Mouse (Mus musculus) embryonic facial prominence, embryonic 10.5 days (tissue): ENCODE results near the gene Slc2a5. TPM values are rescaled to one million over a fixed set of nuclear protein-coding genes. Genes with fewer than 3 reads are reported as not detected.

ENCODE experiments used
- DNase-seq: peaks from one replicate; pipeline ENCODE4 v3.0.0-alpha.2; 2017; ENCODE audit warnings: low spot score
- H3K27ac ChIP-seq: fragments of 300-500 bp; sonication (generic); replicated peaks from 2 replicates; pipeline ENCODE4 v1.5.1; 2016; ENCODE audit warnings: mild to moderate bottlenecking
- H3K27me3 ChIP-seq: fragments of 300-500 bp; sonication (generic); replicated peaks from 2 replicates; pipeline ENCODE4 v1.6.1; 2016; ENCODE audit warnings: low read depth, mild to moderate bottlenecking; ENCODE audit not compliant: poor library complexity, severe bottlenecking
- H3K36me3 ChIP-seq: fragments of 300-500 bp; sonication (generic); replicated peaks from 2 replicates; pipeline ENCODE4 v1.6.1; 2016; ENCODE audit warnings: mild to moderate bottlenecking, moderate library complexity
- H3K4me1 ChIP-seq: fragments of 300-500 bp; sonication (generic); 2 replicates; pipeline ENCODE4 v1.6.1; 2016
- H3K4me3 ChIP-seq: fragments of 300-500 bp; sonication (generic); 2 replicates; pipeline ENCODE4 v1.5.1; 2016; ENCODE audit warnings: mild to moderate bottlenecking, moderate library complexity
- H3K9me3 ChIP-seq: fragments of 300-500 bp; sonication (generic); 2 replicates; pipeline ENCODE4 v1.6.1; 2016; ENCODE audit warnings: mild to moderate bottlenecking
- WGBS: fragments of 180-500 bp; shearing (Covaris S2); methylation state at CpG from one replicate; pipeline ENCODE4 v1.1.7; 2016; 5-methylcytosine and 5-hydroxymethylcytosine counted together
- polyA plus RNA-seq: library from polyadenylated mRNA; unstranded; fragments of >200 nt; fragmentation: Nextera tagmentation; extraction: Ambion mirVana; gene quantifications from 2 replicates; pipeline ENCODE4 v1.2.1, GENCODE M21; 2016

Gene Slc2a5
- polyA plus RNA-seq, 1 experiment from 2014 or later = 1.4 TPM

DNA sequence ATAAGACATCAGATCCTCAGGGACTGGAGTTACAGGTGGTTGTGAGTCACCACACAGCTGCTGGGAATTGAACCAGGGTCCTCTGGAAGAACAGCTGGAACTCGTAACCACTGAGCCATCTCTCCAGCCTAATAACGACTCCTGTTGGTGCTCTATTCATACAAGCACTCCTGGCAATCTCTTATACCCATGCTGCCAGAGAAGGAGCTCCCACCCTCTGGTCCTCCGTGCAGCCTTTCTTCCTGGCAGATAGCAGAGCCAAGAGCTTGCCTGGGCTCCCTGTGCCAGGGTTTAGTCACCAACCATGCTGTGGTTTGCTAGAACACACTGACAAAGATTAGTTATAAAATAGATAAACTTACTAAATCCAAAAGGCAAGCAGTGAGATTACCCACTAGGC lies 9.4 kb upstream of the Slc2a5 start:
- Histone ChIP-seq H3K9me3 (no peaks in the 10 kb centered on the region), H3K27ac (no peak overlapping the region), H3K27me3 (no peaks in the 10 kb centered on the region), H3K36me3 (no peaks in the 10 kb centered on the region), H3K4me3 (no peak overlapping the region), H3K4me1 (peaks cover 15% of the 10 kb centered on the region)
- WGBS = 69% methylated on average over 3 of the region's 3 CpGs
- no peak for DNase-seq

DNA sequence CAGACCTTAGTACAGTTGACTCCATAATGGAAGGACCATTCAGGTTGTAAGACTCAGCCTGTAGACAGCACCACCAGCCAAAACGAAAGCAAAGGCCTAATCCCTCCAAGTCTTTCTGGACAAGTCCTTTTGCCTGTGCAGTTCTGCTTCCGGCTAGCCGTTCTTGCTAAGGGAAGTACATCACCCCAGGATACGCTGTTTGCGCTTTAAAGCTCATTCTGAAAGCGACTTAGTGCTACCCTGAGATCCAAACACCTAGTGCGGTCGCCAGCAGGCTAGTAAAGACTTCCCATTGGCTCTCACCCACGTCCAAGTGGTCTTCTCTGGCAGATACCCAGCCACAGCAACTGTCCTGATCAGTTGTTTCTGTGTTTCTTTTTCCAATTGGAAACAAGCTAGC lies 8.7 kb upstream of the Slc2a5 start:
- no peak for DNase-seq
- Histone ChIP-seq H3K27me3 (no peaks in the 10 kb centered on the region), H3K9me3 (no peaks in the 10 kb centered on the region), H3K4me3 (no peak overlapping the region), H3K27ac (no peak overlapping the region), H3K4me1 (peaks cover 15% of the 10 kb centered on the region), H3K36me3 (no peaks in the 10 kb centered on the region)
- 72% methylated on average over 9 of the region's 9 CpGs for WGBS

DNA sequence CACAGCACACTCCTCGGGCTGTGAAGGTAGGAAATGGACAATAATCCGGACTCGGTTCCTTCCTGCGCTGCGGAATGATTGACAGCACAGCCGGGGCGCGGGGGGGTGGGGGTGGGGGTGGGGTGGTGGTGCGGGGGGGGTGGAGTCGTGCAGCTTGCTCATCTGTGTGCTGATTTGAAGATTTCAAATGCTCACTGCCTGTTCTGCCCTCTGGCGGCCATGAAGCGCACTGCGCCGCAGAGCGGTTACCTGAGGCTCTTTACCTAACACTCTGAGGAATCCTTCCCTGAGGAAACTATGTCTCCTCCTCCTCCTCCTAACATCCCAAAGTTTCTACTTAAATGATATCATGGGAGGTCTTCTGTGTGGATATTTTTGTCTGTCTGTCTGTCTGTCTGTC lies 6.2 kb upstream of the Slc2a5 start:
- DNase-seq = peak; percentile 74
- 0 out of 2 replicates have a peak overlapping the region, but pooled peaks have one; percentile 41 for H3K27ac ChIP-seq
- WGBS = 8% methylated on average over 15 of the region's 15 CpGs

DNA sequence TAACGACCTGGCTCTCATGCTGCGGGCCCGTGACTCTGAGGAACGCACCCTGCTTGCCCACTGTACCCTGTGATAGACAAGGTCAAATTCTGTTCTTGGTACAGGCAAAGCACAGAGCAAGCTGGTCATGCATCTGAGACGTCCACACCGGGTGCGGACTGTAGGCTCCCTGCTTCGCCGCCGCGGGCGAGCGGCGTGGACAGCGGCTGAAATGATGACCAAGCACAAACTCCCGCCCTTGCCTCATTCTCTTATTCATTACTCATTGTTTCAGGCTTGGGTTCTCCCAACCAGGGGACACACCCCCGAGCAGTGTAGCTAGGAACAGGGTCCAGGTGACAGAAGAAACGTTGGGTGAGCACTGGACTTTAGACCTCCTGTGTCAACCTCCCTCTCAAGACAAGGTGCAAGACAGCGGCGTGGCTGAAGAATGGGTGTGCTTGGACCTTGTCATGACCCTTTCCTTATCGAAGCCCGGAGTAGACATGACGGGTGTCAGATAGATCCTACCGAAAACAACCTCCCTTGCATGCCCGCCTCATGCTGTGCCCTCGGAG lies 4.5 kb upstream of the Slc2a5 start:
- no peaks in the 10 kb centered on the region for H3K9me3 ChIP-seq
- peaks cover 15% of the 10 kb centered on the region for H3K4me1 ChIP-seq
- no peaks in the 10 kb centered on the region for H3K36me3 ChIP-seq
- WGBS = 90% methylated on average over 26 of the region's 26 CpGs
- H3K27me3 ChIP-seq = no peaks in the 10 kb centered on the region; the same call in 1 of the 2 replicates
- H3K4me3 ChIP-seq = no peak overlapping the region
- DNase-seq = no peak
- no peak overlapping the region for H3K27ac ChIP-seq

More for the DNA sequence above, 6.2 kb upstream of the Slc2a5 start:
- H3K27me3 ChIP-seq = no peaks in the 10 kb centered on the region
- no peaks in the 10 kb centered on the region for H3K36me3 ChIP-seq
- peaks cover 5% of the 10 kb centered on the region for H3K4me1 ChIP-seq
- peak overlapping the region; percentile 33 for H3K4me3 ChIP-seq
- no peaks in the 10 kb centered on the region for H3K9me3 ChIP-seq

DNA sequence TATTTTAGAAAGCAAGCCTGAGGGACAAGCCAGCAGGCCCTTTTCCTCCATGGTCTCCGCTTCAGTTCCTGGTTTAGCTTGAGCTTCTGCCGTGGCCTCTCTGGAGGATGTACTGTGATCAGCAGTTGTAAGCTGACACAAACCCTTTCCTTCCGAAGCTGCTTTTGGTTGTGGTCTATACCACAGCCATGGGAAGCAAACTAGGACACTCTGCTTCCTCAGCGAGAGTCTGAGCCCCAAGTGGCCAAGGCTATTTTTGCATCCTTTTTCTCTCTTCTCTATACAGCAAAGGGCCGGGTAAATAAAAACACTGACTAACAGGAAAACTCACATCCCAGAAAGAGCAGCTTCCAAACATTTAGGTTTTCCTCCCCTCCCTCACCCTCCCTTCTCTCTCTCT lies 1.8 kb upstream of the Slc2a5 start:
- Histone ChIP-seq H3K4me3 (no peak overlapping the region), H3K9me3 (no peaks in the 10 kb centered on the region), H3K27ac (no peak overlapping the region), H3K4me1 (peaks cover 30% of the 10 kb centered on the region), H3K27me3 (peaks cover 3% of the 10 kb centered on the region; the same call in 1 of the 2 replicates), H3K36me3 (no peaks in the 10 kb centered on the region)
- WGBS = 47% methylated on average over 5 of the region's 5 CpGs
- no peak for DNase-seq

DNA sequence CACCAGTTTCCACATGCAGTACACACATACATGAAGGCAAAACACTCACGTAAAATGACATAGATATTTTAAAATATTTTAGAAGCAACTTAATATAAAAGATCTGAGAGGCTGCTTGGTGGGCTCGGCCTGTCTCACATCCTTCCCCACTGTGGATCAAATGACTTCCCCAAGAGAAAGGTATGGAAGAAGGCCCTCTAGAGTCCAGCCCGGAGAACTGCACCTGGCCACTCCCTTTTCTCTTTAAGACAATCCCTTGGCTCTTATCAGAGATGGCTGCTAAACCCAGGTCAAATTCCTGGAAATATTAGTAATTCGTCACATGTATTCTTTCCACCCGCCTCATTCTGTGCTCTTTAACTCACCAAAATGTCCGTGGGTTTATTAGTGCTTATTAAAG lies 920 bp upstream of the Slc2a5 start:
- Histone ChIP-seq H3K4me3 (no peak overlapping the region), H3K36me3 (no peaks in the 10 kb centered on the region), H3K27ac (no peak overlapping the region), H3K4me1 (peaks cover 28% of the 10 kb centered on the region), H3K27me3 (peaks cover 3% of the 10 kb centered on the region; the same call in 1 of the 2 replicates), H3K9me3 (no peaks in the 10 kb centered on the region)
- DNase-seq = no peak
- 65% methylated on average over 6 of the region's 6 CpGs for WGBS

DNA sequence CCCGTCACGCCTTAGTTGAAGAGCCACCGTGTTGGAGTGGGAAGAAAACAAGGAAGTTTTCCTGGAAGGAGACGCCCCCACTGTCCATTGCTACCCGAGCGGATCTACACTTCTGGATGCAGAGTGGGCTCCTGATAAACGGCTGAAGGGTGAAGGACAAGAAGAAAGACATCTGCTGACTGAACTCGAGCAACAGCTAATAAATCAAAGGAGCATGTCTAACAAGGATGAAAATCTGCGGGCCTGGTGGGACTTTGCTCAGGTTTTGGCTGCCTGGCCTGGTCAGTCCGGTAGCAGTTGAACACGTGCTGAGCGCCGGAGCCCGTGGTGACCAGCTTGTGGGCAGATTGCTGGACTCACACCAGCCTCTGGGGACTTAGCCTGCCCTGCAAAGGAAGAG lies 557 bp downstream of the Slc2a5 start:
- 67% methylated on average over 14 of the region's 14 CpGs for WGBS
- Histone ChIP-seq H3K4me3 (peak overlapping the region; percentile 42), H3K27ac (peak overlapping the region; percentile 52; the same call in 1 of the 2 replicates), H3K4me1 (peaks cover 28% of the 10 kb centered on the region), H3K27me3 (peaks cover 3% of the 10 kb centered on the region), H3K9me3 (no peaks in the 10 kb centered on the region), H3K36me3 (no peaks in the 10 kb centered on the region)
- no peak for DNase-seq

DNA sequence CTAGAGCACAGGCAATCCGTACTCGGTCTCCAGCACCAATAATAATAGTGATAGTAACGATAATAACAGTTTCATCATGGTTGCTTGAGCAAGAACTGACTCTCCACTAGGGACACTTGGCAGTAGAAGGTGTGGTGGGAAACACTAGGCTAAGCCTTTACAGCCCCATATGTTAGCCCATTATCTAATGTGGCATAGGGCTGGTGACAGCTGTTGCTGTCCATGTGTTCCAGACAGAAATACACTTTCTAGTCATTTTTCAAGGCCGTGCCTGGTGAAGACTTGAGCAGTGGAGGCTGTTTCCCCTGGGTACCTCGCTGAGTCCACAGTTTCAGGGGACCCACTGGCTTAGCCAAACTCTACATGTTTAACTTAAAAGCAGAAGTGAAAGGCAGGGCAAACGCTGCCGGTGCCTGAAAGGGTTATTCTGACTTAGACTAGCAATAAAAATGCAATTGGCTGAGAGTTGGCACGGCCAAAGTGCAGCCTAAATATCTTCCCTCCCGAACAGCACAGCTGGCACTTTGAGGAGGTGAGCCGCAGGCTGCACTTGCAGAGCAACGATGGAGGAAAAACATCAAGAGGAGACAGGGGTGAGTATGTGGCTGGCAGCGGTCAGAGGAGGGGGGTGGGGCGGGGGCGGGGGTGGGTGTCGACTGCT lies 1.2 kb downstream of the Slc2a5 start:
- DNase-seq = no peak
- 60% methylated on average over 15 of the region's 15 CpGs for WGBS
- H3K27me3 ChIP-seq = peaks cover 3% of the 10 kb centered on the region
- H3K36me3 ChIP-seq = no peaks in the 10 kb centered on the region
- H3K27ac ChIP-seq = no peak overlapping the region
- H3K4me1 ChIP-seq = peaks cover 28% of the 10 kb centered on the region
- no peak overlapping the region for H3K4me3 ChIP-seq
- H3K9me3 ChIP-seq = no peaks in the 10 kb centered on the region

DNA sequence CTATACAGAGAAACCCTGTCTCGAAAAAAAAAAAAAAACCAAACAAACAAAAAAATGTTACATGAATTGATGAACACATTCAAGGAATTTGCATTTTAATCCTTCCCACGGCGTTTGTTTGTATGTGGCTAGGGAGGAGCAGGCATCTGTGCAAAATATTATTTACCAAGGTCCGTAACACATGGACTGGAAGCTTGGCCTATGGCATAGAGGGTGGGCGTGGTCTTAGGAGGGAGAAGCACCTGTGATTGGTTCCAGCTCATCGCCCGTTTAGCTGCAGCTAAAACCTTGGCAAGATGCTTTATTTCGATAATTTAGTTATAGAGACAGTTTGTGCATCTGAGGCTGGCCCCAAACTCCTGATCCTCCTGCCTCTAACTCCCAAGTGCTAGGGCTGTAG lies 2.3 kb downstream of the Slc2a5 start:
- Histone ChIP-seq H3K4me3 (no peak overlapping the region), H3K27me3 (peaks cover 3% of the 10 kb centered on the region), H3K27ac (no peak overlapping the region), H3K36me3 (no peaks in the 10 kb centered on the region), H3K4me1 (peaks cover 28% of the 10 kb centered on the region), H3K9me3 (no peaks in the 10 kb centered on the region)
- WGBS = 76% methylated on average over 8 of the region's 8 CpGs
- no peak for DNase-seq

DNA sequence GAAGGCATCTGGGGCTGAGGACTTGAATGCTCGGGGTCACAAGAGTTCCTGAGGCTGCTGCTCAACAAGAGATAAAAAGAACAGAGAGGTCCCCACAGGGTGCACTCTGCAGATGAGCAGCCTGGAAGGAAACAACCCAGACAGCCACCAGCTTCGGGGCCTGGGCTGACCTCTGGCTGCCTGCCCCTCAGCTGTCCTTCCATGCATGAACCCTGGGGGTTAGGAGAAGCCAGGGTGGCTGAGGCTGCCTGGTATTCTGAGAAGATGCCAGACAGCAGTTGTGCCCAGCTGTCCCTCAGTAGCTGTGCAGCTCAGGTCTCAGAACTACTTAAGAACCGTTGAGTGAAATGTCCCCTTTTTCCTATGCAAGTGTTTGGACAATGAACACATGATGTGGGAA lies 3.4 kb downstream of the Slc2a5 start:
- no peak overlapping the region for H3K4me3 ChIP-seq
- no peak for DNase-seq
- peaks cover 3% of the 10 kb centered on the region for H3K27me3 ChIP-seq
- H3K9me3 ChIP-seq = no peaks in the 10 kb centered on the region
- no peak overlapping the region for H3K27ac ChIP-seq
- H3K4me1 ChIP-seq = peaks cover 28% of the 10 kb centered on the region
- 65% methylated on average over 3 of the region's 3 CpGs for WGBS
- H3K36me3 ChIP-seq = no peaks in the 10 kb centered on the region

DNA sequence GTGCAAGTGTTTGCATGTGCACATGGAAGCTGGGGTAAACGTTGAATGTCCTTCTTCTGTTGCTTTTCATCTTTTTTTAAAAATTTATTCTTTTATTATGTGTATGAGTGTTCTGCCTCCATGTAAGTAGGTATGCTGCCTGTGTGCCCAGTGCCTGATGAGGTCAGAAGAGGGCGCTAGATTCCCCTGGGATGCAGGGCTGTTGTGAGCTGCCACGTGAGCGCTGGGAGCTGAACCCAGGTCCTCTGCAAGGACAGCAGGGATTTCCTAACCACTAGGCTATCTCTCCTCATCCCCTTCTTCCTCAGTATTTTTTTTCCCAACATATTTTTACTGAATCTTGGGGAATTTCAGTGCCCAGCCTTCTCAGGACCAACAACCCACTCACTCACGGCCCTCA lies 7.3 kb downstream of the Slc2a5 start:
- H3K36me3 ChIP-seq = no peaks in the 10 kb centered on the region
- H3K4me1 ChIP-seq = peaks cover 28% of the 10 kb centered on the region
- WGBS = 87% methylated on average over 5 of the region's 5 CpGs
- H3K9me3 ChIP-seq = no peaks in the 10 kb centered on the region
- H3K27ac ChIP-seq = no peak overlapping the region
- no peak for DNase-seq
- no peak overlapping the region for H3K4me3 ChIP-seq
- no peaks in the 10 kb centered on the region; the same call in 1 of the 2 replicates for H3K27me3 ChIP-seq

DNA sequence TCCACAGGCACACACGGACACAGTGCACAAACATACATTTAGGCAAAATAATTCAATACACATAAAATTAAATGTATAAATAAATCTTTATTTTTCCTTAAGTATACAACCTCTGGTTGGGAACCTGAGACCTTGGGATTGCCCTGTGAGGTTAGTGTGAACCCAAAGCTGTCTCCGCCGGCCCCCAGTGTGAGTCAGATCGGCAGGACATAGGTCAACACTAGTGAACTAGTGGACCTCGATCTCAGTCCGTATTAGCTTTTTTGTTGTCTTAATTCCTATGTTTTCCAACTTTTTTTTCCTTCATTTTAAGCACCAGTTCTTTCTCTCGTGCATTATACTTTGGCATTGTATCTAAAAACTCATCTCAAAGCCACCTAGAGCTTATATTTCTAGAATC lies 8.8 kb downstream of the Slc2a5 start:
- Histone ChIP-seq H3K27ac (no peak overlapping the region), H3K4me1 (peaks cover 32% of the 10 kb centered on the region), H3K9me3 (no peaks in the 10 kb centered on the region), H3K27me3 (no peaks in the 10 kb centered on the region; the same call in 1 of the 2 replicates), H3K36me3 (no peaks in the 10 kb centered on the region), H3K4me3 (no peak overlapping the region)
- no peak for DNase-seq
- WGBS = 92% methylated on average over 7 of the region's 7 CpGs

DNA sequence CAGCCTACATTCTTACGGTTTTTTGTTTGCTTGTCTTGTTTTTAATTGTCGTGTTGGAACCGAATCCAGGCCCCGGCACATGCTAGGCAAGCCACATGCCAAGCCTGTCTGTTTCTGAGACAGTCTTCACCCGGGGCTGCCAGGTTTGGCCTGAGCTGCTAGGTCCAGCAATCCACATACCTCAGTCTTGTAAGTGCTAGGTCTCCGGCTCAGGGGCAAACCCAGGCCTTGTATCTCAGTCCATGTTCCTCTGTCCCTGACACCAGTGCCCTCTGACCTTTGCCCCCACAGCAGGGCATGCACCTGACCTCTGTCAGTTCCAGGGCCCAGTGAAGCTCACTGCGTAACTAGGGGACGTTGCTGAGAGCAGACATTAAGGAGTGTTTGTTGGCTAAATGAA lies 9.5 kb downstream of the Slc2a5 start:
- peak; percentile 46 for DNase-seq
- peak overlapping the region; percentile 74 for H3K27ac ChIP-seq
- H3K4me3 ChIP-seq = no peak overlapping the region
- WGBS = 50% methylated on average over 8 of the region's 8 CpGs
- H3K36me3 ChIP-seq = no peaks in the 10 kb centered on the region
- peaks cover 2% of the 10 kb centered on the region for H3K27me3 ChIP-seq
- H3K4me1 ChIP-seq = peaks cover 39% of the 10 kb centered on the region
- H3K9me3 ChIP-seq = no peaks in the 10 kb centered on the region
